Mouse (Mus musculus) megakaryocyte progenitor cell, adult 5-6 weeks (primary cell): ENCODE data around the gene Cdrt4. TPM values are rescaled to one million over a fixed set of nuclear protein-coding genes. Genes with fewer than 3 reads are reported as not detected.

ENCODE experiments used
- ATAC-seq: replicated peaks from 2 replicates; pipeline ENCODE4 v1.8.0; 2016; ENCODE audit warnings: mild to moderate bottlenecking, moderate TSS enrichment, inconsistent platforms; ENCODE audit not compliant: poor library complexity
- total RNA-seq, 2 experiments: library from RNA; stranded (forward) in 1 of 2; stranded (reverse) in 1 of 2; fragments of 157-497, 149-512 nt in 1 of 2; fragments of 200-1000 nt in 1 of 2; gene quantifications; 2 replicates each; pipeline versions ENCODE4 v1.2.3 to v1.2.4; 2015 to 2017

The Cdrt4 gene
- total RNA-seq, 2 experiments from 2014 or later = not detected

DNA sequence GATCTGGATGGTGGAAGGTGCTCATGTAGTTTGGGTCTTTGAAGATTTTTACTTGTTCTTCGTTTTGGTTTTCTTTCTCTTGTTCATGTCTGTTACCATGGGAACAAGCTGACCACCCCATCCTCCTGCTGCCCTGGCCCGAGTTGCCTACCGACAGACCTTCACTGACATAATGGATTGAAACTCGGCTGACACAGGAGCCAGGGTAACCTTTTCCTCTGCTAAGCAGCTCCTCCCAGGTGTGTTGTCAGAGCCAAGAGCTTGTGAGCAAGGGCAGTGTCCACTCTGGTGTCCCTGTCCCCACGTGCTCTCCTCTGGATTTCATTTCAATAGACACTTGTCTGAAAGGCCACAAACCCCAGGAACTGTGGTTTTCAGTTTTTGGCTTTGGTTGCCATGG, 12.1 kb upstream of the Cdrt4 start:
- no peak for ATAC-seq

DNA sequence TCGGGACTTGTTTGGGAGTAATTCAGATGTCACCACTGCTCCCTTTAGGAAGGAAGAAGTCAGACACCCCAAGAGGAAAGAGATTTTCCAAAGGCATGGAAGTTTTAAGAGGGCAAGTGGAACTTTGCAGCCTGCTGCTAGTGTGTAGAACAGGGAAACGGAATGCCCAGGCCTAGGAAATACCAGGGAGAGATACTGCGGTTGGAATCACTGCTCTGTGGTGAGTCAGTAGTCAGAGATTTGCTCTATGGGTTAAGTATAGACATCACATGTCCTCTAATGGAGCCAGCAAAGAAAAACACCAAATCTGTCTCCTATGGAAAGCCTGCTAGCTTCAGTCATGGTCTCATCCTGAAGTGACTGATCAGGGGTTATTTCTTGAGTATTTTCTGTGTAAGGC, 10.8 kb upstream of the Cdrt4 start:
- no peak for ATAC-seq

DNA sequence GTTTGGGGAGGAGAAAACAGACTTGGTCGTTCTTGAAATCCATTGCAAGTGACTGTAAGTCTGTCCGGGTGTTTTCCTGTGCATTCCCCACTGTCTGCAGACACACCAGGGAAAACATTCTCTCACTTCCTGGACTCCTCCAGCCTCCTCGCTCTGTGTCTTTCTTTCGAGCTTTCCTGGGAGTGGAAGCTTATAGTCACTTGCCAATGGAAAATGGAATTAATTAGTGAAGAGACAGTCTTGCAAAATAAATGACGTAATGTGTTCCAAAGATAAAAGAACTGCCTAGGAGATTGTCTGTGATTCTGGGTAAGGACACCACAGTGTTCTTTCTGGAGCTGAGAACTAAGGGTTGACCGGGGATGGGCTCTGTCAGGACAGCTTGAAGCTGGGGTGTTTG, 7.5 kb upstream of the Cdrt4 start:
- ATAC-seq = no peak

DNA sequence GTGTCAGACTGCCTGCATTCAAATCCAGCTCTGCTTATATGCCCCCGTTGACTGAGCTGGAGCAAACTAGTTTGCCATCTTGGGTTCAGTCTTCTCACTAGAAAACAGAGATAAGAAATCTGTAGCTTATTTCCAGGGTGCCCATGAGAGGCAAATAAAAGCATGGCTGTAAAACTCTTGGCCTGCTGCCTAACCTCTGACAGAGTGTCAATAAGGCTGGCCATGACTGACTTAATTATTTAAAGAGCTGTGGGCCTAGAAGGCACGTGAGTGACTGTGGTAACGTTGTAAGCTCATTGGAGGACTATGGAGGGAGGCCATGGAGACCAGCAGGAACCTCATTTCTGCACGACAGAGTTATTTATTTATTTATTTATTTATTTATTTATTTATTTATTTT, 5.5 kb upstream of the Cdrt4 start:
- ATAC-seq = no peak

DNA sequence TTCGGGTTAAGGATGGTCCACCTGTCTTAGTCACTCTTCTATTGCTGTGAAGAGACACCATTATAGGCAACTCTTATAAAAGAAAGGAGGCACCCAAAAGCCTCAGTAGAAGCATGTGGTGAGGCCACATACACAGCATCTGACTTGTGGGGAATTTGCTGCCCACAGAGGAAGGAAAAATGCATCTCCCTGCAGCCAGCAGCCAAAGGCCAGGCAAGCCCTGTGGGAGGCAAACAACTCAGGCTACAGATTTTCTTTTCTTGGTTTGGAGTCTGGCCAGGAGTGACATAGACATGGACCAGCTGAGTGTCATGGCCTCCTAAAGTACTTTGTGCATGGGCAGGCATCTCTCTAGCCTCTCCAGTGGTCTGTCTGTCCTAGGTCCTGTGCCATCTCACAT, 1.4 kb upstream of the Cdrt4 start:
- no peak for ATAC-seq

DNA sequence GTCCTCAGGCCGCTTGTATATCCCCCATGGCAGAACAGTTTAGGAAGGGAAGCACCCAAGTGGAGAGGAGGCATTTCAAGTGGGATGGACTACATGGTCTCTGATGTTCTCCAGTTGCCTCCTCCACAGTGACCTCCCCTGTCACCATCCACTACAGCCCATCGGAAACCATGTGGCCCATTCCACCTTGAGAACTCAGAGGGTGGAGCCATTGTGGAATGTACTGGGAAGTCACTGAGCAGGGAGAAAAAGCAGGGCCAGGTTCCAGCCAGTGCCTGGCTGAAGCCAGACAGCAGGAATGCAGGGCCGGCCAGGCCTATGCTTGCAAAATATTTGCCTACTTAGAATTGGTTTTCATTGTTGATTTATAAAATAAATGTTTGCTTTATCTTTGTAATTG, 3.8 kb downstream of the Cdrt4 start:
- ATAC-seq = no peak

DNA sequence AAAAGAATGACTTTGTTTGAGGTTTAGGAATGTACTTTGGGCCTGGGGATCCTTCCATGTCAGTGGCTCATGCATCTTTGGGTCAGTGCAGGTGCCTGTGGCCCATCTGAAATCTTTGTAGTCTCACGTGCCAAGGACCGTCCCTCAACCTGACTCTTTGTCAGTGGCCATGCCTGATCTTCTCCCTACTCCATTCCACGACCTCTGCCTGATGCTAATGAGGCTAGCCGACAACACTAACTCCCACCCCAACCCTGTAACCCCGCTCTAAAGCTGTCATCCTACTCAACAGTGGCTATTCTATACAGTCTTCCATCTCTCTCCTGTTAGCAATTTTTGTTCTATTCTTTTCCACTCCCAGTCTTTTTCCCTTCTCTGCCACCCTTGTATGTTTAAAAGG, 4.2 kb downstream of the Cdrt4 start:
- no peak for ATAC-seq

DNA sequence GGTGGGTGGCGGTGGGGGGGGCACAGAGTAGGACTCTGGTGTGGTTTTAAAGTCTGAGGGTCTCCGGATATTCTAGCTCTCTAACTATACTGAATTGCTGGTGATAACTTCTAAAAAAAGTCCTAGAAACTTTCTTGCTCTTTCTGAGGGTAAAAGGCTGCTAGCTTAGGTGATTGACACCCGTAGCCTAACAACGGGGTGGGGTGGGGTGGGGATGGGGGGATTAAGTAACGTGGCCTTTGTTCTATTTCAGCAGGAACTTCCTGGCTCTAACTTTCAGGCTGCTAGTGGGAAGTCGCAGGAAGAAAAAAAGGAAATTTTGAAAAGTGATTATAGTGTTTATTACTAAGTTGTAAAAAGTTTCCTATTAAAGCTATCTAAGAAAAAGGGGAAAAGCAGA, 4.8 kb downstream of the Cdrt4 start:
- no peak for ATAC-seq

DNA sequence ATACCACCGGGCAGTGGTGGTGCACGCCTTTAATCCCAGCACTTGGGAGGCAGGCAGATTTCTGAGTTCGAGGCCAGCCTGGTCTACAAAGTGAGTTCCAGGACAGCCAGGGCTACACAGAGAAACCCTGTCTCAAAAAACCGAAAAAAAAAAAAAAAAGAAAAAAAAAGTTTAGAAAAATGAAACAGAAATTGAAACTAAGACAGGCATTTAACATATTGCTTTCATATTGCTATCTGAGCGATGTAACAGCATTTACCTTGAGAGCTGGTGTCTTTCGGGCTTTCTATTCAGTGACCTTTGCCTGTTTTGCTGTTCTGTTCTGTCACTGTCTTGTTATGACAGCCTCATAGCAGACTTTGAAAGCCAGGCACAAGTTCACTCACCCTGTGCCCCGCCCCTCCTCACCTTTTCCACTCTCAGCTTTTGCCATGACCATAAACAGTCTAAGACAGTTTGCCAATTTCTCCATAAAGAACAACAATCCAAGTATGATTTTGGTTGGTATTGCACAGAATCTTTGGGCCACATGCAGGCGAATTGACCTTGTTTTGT, 6.7 kb downstream of the Cdrt4 start:
- no peak for ATAC-seq

DNA sequence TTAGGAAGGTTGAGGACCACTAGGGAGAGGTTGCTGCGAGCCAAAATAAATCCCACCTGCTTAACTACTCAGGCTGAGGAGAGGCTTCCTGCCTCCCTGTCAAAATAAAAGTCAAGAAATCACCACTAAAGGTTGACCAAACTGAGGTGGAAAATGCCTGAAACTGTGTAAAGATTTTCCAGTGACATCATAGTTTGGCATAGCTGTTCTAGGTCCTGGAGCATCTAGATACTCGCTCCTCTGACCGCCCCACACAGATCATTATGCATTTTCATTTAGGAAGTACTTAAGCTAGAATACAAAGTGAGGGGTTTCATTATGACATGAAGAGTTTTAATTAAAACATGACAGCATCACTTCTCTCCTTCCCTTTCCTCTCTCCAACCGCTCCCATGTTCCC, 12.3 kb downstream of the Cdrt4 start:
- ATAC-seq = no peak

DNA sequence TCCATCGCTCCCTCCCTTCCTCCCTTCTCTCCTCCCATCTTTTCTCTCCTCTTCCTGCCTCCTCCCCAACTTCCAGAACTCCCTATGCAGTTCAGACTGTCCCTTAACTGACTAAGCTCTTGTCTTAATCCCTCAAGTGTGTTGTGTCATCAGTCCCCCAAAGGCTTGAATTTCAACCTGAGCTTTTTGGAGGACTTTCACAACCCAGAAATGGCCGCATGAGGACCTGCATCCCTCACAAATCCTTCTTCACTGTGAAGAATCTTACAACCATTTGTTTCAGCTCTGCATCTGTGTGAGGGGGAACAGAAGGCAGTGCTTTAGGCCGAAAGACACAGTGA, 15.4 kb downstream of the Cdrt4 start:
- no peak for ATAC-seq

DNA sequence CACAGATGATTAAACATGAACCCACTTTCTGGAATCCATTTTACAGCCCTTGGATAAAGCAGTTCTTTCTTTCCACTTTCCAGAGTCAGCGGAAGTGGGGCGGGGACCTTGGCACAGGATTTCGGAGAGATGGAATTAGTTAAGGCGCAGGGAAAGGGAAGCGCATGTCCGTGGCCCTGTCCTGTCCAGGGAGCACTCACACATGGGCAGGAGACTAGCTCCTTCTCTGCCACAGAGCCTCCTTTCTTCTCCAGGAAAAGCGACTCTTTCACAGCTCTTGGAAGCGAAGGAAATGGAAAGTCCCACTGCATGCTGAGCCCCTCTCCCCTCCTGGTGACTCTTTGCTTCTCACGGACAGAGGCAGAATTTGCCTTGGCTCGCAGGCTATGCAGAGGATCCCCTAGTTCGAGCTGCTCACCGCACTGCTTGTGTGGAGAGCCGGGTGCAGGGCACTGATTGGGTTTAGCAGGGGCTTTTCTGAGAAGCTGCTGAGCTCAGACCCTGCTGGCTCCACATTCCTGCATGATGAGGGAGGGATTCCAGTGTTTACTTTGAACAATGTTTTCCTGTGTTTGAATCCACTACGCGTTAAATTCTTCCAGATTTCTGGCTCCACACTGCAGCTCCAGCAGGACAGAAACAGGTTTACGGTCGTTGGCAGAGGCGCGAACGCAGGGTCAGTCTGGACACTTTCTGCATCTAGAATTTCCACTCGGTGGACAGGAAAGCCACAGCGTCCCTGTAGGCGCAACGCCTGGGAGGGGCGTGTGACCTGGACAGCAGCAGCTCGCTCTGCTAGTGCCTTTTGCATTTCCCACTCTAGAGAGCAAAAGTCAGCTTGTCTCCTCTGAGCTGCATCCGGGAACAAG, 16.0 kb downstream of the Cdrt4 start:
- no peak for ATAC-seq

DNA sequence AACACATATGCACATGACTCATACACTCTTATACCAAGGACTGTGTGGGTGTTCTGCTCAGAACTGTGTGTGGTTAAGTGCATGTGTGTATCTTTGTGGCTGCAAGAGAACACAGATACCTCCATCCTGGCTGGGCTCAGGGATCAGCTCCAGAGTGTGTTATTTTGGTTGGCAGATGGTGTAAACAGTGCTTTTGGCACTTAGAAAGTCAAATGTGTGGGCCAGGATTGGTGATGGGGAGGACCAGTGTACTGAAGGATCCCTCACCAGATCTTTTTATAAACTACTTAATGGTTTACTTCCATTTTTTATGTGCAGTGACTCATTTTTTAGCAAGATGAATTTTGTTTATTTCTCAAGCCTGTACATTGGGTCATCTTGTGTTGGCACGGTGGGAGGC, 26.2 kb downstream of the Cdrt4 start:
- ATAC-seq = no peak

DNA sequence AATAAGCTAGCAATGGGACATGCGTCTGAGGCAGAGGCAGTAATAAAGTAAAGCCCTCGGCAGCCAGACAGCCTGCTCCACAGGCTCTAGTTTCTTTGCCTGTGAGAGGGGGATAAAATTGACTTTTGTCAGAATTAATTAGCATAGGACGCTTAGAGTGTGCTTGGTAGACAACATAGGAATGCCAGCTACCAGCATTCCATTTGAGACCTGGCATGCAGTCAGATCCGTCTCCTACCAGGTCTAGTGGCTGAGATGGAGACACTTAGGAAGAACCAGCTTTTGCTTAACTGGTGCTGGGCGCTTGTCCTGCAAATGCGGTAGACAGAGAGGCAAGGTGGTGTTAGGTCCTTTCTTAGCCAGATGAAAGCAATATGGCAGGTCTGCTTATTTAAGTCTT, 27.9 kb downstream of the Cdrt4 start:
- no peak for ATAC-seq

DNA sequence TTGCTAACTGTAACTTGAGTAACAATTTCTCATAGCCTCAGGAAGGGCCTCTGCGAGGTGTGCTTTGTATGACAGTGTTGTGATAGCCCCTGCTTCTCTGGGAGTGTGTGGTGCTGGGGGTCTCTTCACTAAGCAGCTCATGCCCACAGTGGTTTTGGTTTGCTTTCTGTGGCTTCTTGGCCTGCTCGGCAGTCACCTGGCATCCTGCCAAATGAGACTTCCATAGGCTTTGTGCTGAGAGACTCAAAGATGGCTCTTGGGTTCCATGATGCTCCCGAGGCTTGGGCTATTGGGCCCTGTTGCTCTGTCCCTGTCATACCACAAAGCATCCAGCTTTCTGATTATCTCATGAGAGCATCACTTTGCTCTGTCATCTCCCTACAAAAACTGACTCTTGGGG, 30.7 kb downstream of the Cdrt4 start:
- no peak for ATAC-seq

DNA sequence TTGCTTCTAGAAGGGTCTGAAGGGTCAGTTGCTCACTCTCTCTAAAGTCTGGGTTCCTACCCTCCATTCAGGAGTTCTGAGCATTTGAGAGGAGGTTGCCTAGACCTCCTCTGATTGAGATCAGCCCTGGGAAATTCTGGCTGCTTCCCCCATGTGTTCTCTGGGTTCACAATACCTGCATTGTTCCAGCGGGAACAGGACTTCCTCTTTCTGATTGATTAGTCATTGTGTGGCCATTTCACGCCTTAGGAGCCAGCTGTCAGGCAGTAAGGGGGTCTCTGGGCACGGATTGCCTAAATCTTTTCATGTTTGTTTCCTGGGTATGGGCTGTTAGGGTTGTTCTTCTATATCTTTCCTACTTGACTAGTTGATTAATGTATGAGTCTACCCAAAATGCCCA, 32.8 kb downstream of the Cdrt4 start:
- ATAC-seq = no peak

DNA sequence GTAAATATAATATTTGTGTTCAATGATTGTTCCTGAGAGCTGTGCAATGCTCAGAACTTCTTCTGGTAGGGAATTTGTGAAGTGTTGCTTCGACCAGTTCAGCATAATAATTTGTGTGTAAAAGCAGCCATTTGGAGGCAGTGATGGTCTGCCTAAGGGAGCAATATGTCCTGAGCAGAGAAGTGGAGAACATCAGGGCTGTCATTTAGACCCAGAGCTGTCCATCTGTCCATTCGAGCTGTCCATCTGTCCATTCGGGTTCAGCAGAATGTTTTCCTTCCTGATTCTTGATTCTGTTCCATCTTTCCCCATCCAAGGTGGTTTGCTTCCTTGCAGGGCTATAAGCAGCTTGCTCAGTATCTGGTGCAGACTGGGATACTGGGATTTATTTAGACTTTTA, 33.4 kb downstream of the Cdrt4 start:
- ATAC-seq = no peak

DNA sequence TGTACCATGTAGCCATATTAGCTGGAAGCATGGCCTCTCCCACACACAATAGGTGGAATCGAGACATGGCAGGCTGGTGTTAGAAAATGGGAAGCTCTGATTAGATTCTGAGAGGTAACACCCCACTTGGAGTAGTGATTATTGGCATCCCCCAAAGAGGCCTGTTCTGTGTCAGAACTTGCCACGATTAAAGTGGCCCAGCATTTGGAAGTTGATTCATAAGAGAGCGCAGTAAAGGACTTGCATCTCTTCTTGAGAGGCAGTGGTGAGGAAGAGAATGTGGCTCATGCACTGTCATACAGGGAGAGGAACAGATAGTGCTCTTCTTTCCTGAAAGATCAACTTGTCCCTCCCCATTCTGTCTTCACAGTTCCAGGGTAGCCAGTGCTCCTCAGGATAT, 34.1 kb downstream of the Cdrt4 start:
- no peak for ATAC-seq

DNA sequence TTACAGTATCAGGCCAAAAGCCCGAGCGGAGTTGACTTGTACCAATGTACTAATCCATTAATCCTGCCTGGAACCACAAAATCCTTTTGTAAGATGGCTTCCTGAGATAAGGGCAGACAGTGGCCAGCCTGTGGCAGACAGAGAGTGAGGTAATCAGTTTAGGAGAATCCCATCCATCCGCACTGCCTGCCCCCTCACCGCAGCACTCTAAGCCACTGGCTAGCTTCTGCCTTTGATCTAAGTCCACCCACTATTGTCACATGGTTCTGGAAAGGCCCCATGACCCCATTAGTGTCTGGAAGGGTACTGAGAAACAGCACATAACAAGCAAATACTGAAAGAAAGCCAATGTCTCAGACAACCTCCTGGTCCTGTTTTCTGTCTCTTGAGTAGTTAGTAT, 35.6 kb downstream of the Cdrt4 start:
- no peak for ATAC-seq

DNA sequence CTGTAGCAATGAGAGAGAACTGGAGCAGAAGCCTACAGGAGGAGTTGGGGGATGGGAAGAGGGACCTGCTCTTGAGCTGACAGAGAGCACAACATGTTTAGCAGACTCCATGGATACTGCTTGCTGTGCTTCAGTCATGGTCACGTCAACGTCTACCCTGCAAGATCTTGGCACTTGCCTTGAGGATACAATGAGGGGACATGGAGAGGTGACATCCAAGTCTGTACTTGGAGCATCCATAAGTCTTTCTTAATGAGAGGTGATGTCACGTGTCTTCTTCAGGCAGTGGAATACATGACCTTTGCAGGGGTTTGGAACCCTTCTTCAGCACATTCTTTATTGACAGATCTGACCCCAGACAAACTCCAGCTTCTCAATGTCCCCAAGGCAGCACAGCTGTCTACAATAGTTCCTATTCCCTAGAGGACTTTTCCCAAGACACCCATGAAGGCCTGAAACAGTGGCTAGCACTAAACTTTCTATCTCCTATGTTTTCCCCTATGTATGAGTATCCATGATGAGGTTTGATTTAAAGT, 39.2 kb downstream of the Cdrt4 start:
- no peak for ATAC-seq

DNA sequence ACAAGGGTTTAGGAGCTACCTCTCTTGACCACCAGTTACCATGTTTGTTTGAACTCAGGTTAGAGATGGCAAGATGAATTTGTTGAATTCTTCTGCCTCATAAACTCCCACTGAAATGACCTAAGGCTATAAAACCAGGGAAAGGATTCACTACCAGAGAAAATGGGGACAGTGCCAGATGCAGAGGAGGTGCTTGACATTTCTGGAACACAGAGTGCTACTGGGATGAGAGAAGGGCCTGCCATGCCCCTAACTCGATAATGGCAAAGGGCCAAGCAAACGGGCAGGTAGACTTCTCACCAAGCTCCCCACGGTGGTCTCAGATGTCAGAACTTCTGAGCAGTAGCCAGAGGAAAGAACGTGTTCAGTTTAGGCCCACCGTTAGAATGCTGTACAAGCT, 39.8 kb downstream of the Cdrt4 start:
- ATAC-seq = no peak

DNA sequence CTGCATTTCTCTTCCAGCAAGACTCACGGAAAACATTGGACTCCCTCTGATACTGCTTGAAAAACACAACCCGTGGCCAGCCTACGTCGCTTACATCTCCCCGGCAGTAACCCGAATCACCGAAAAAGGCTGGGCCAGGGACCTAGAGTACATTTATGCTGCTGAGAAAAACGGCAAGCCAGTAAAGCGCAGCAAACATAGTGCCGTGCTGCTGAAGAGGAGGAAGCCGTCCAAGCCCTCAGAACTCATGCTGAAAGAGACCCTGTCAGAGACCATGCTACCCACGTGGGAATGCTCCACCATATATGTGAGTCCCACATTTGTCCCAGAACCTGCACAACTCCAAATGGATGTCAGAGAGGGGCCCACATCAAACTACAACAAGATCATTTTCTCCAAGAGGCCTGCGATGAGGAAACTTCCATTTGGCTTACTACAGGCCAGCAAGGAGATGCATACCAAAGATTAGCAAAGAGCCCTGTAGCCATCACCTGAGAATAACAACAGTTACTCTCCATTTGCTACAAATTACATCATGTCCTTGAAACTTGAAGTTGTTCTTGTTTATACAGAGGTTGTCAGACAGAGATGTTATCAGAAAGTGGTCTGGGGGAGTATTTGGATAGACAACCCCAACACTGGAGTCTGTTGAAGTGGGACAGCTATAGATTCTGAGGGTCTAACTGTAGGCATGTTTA, 41.7 kb downstream of the Cdrt4 start:
- no peak for ATAC-seq
